Mouse (Mus musculus) olfactory bulb, adult 2 months (tissue): ENCODE results near the gene Scn3b. TPM values are rescaled to one million over a fixed set of nuclear protein-coding genes. Genes with fewer than 3 reads are reported as not detected.

ENCODE experiments used
- H3K27ac ChIP-seq: fragments of 200-500 bp; 2 replicates; pipeline ENCODE4 v1.5.1; 2012; ENCODE audit warnings: low read depth, low read length; ENCODE audit not compliant: insufficient read depth
- H3K4me1 ChIP-seq: fragments of 200-500 bp; 2 replicates; pipeline ENCODE4 v1.6.1; 2012; ENCODE audit warnings: low read length; ENCODE audit not compliant: control insufficient read depth, insufficient read depth
- H3K4me3 ChIP-seq: fragments of 200-500 bp; 2 replicates; pipeline ENCODE4 v1.5.1; 2012; ENCODE audit warnings: mild to moderate bottlenecking, low read depth, low read length, moderate library complexity; ENCODE audit not compliant: insufficient read depth
- CTCF ChIP-seq: fragments of 200-500 bp; IDR thresholded peaks from 2 replicates; pipeline ENCODE4 v1.5.1; 2012; ENCODE audit warnings: low read depth, mild to moderate bottlenecking, low read length, moderate library complexity; ENCODE audit not compliant: insufficient read depth
- POLR2A ChIP-seq: fragments of 200-500 bp; IDR thresholded peaks from 2 replicates; pipeline ENCODE4 v1.6.1; 2012; ENCODE audit warnings: mild to moderate bottlenecking, low read depth, low read length, moderate library complexity; ENCODE audit not compliant: insufficient read depth
- WGBS: fragments of 180-500 bp; shearing (Covaris S2); methylation state at CpG from one replicate; pipeline ENCODE4 v1.1.7; 2018; 5-methylcytosine and 5-hydroxymethylcytosine counted together
- polyA plus RNA-seq: library from polyadenylated mRNA; stranded (reverse); fragments of >200 nt; gene quantifications from 2 replicates; pipeline ENCODE4 v1.2.4, GENCODE M21; 2012; ENCODE audit warnings: low replicate concordance; ENCODE audit not compliant: missing spikeins, insufficient read depth, insufficient read length

The Scn3b gene
- polyA plus RNA-seq, 1 experiment = not detected

GRCm38 (mm10) chr9:40292475-40292874, 23.5 kb downstream of the Scn3b start:
- Histone ChIP-seq H3K4me3 (no peak overlapping the region), H3K27ac (no peak overlapping the region), H3K4me1 (no peaks in the 10 kb centered on the region)
- 90% methylated on average over 4 of the region's 4 CpGs for WGBS
- TF ChIP-seq POLR2A = no peak

- Histone ChIP-seq H3K4me1 (no peaks in the 10 kb centered on the region), H3K27ac (no peak overlapping the region), H3K4me3 (no peak overlapping the region)
- TF ChIP-seq POLR2A (no peak), CTCF (no peak)
- 90% methylated on average over 8 of the region's 8 CpGs for WGBS
Measured at GRCm38 (mm10) chr9:40293286-40293685, 24.3 kb downstream of the Scn3b start.

- TF ChIP-seq CTCF (no peak), POLR2A (no peak)
- Histone ChIP-seq H3K4me1 (no peaks in the 10 kb centered on the region), H3K4me3 (no peak overlapping the region), H3K27ac (no peak overlapping the region)
- WGBS = 67% methylated on average over 5 of the region's 5 CpGs
Measured at GRCm38 (mm10) chr9:40293740-40294139, 24.7 kb downstream of the Scn3b start.

GRCm38 (mm10) chr9:40294210-40294609, 25.2 kb downstream of the Scn3b start:
- TF ChIP-seq CTCF (no peak), POLR2A (no peak)
- 75% methylated on average over 5 of the region's 5 CpGs for whole genome bisulfite sequencing
- Histone ChIP-seq H3K27ac (no peak overlapping the region), H3K4me3 (no peak overlapping the region), H3K4me1 (no peaks in the 10 kb centered on the region)

GRCm38 (mm10) chr9:40294866-40295265, 25.8 kb downstream of the Scn3b start:
- 88% methylated on average over 1 of the region's 1 CpGs for WGBS
- TF ChIP-seq CTCF (no peak), POLR2A (no peak)
- Histone ChIP-seq H3K4me3 (no peak overlapping the region), H3K4me1 (no peaks in the 10 kb centered on the region), H3K27ac (no peak overlapping the region)

GRCm38 (mm10) chr9:40296251-40296650, 27.2 kb downstream of the Scn3b start:
- 0 out of 2 replicates have a peak, but pooled peaks cover 4% of the 10 kb centered on the region for H3K4me1 ChIP-seq
- H3K27ac ChIP-seq = no peak overlapping the region
- no peak for TF ChIP-seq POLR2A
- no peak for TF ChIP-seq CTCF
- 83% methylated on average over 5 of the region's 5 CpGs for WGBS
- no peak overlapping the region for H3K4me3 ChIP-seq

- H3K27ac ChIP-seq = no peak overlapping the region
- WGBS = 90% methylated on average over 9 of the region's 9 CpGs
- no peak for TF ChIP-seq CTCF
- no peak for TF ChIP-seq POLR2A
- H3K4me1 ChIP-seq = peaks cover 10% of the 10 kb centered on the region
- H3K4me3 ChIP-seq = no peak overlapping the region
Measured at GRCm38 (mm10) chr9:40297969-40298368, 29.0 kb downstream of the Scn3b start.

- WGBS = 97% methylated on average over 7 of the region's 7 CpGs
- peaks cover 16% of the 10 kb centered on the region for H3K4me1 ChIP-seq
- no peak overlapping the region for H3K27ac ChIP-seq
- TF ChIP-seq POLR2A (no peak), CTCF (no peak)
- no peak overlapping the region for H3K4me3 ChIP-seq
Measured at GRCm38 (mm10) chr9:40299323-40299722, 30.3 kb downstream of the Scn3b start.

GRCm38 (mm10) chr9:40300018-40300989, 31.3 kb downstream of the Scn3b start:
- Histone ChIP-seq H3K4me1 (peaks cover 16% of the 10 kb centered on the region), H3K27ac (no peak overlapping the region), H3K4me3 (no peak overlapping the region)
- no peak for TF ChIP-seq CTCF
- no peak for TF ChIP-seq POLR2A
- WGBS = 86% methylated on average over 15 of the region's 15 CpGs

- 27% methylated on average over 5 of the region's 5 CpGs for WGBS
- no peak overlapping the region for H3K4me3 ChIP-seq
- H3K4me1 ChIP-seq = peaks cover 21% of the 10 kb centered on the region
- TF ChIP-seq POLR2A (no peak), CTCF (no peak)
- H3K27ac ChIP-seq = no peak overlapping the region
Measured at GRCm38 (mm10) chr9:40301475-40301874, 32.5 kb downstream of the Scn3b start.
